Mouse (Mus musculus) frontal cortex, postnatal 25 days (tissue): ENCODE data around the gene Sypl.

ENCODE experiments used
- DNase-seq, 2 experiments: peaks; one replicate each; pipeline ENCODE4 v3.0.0; 2022; ENCODE audit warnings: low spot score in 2 of 2

Sypl gene

DNA sequence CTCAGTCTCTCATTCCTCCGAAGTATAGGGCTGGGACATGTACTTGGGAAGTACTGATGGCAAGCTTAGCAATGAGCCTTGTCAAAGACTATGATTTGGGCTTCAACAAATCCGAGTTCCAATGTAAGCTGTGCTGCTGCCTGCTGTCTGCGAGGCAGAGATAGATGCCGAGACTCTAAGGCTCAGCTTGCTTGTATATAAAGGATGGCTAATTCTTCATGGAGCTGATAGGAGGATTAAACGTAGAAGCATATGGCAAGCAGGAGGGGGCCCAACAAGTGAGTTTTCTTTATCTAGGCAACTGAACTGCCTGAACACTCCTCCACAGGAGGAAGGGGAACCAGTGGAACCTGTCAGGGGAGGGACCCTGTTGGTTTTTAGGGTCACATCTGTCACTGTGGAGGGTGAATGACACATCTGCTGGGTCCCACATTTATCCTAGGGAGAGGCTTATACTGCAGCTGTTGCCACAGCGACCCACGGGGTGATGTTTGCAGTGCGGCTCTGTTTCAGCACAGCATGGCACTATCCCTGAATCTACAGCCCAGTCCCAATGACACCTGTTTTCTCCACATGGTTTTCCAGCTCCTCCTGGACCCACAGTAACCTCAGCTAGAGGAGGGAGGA is 49.8 kb downstream of the Sypl start:
- DNase-seq: no peak

DNA sequence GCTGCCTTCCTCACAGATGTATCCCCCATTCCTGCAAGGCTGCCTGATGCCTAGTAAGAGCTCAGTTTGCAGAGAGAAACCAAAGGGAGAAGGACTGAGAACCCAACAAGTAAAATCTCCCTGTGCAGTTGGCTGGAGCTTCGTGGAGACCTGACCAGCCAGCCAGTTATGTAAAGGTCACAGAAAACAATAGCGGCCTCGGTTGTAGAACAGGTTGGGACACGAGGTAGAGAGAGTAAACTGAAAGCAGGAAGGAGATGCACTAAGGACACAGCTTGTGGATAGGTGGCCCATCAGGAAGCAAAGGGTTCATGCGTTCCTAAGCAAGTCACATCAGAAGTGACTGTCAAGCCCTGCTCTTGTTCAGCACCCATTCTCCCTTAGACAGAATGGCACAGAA is 52.2 kb downstream of the Sypl start:
- no peak for DNase-seq

DNA sequence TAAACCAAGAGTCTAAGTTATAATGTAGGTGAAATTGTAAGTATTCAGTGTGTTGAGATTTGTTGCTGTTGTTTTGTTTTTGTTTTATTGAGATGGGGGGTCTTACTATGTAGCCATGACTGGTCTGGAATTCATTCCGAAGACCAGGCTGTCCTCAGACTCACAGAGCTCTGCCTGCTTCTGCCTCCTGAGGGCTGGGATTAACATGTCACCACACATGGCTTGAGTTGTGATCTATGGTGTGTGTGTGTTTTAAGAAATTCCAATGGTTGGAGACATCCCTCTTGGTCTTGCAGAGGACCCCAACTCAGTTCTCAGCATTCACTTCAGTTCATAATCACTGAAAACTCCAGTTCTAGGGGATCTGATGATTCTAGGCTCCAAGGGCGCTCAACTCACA is 53.5 kb downstream of the Sypl start:
- DNase-seq: no peak

DNA sequence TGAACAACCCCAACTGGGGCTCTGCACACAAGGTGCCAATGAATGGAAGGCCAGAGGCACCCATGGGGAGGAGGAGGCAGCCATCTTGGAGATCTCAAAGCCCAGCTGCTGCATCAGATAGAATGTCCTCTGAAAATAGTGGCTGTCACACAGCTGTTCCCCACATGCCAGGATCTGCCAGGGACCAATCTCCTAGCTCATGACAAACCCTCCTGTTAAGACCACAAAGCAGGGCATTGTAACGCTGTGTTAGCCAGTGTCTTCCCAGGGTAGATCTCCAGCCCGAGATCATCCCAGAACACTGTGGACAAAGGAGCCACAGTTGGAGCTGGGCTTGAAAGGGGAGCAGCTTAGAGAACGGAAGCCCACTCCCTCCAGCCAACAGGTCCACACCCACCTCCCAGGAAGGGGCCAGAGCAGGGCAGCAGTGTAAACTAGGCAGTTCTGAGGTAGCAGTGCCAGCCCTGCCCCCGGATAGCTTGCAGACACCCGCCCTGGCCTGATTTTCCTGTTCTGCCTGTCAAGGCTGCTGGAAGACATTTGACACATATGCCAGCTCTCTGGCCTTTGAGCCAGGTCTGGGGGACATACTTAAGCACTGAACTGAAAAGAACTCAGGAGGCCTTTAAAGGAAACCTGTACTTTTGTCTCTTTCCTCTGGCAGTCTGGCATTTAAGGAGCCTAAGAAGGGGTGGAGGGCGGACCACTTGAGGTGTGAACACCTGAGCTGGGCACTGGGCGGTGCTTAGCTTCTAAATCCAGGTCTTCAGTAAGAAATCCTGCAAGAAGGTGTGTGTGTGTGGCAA is 54.8 kb downstream of the Sypl start:
- no peak for DNase-seq

DNA sequence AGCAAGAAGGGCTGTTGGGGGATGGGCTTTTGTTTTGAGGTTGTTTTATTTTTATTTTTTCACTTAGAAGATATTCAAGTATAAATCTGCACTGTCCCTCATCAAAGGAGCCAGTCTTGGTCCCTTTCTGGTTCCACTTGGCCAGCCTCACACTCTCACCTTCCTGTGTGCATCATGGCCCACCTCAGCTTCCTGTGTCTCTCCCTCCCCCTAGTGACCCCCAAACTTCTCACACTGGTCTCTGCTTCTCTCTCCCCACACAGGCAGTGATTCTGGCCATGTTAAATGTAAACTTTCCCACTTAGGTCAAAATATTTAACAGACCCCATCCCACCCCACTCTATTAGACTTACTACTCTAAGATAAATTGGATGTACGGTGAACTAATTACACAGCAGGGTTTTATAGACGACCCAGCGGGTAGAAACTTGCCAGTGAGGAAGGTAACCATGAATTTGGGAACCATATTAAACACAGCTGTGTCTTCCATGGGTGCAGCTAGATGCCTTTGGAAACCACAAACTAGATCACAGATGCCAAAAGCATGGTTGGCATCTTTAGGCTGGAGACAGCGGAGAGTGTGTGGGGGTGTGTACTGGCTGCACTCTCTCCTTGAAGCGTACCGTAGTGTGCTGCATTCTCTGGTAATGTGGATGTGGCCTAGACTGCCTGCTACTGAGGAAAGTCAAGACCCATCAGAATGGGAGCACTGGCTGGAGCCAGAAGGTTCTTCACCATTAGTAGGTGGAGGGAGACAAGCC is 55.7 kb downstream of the Sypl start:
- DNase-seq: no peak

DNA sequence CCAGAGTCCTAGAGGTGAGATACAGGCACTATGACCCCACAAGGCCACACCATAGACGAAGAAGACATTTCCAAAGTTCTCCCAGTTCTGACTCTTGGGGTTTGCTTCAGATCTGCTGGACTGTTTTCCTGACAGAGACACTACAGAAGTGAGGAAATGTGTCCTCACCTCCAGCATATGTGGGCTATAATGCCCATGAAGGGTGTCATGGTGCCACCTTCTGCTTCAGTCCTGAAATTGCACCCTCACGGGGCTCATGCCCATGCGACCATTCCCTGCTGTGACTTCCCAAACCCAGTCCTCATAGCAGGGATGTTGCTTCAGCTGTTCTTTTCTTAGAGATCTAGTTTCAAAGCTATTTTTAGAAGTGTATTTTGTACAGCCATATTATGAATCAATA is 56.3 kb downstream of the Sypl start:
- no peak for DNase-seq

DNA sequence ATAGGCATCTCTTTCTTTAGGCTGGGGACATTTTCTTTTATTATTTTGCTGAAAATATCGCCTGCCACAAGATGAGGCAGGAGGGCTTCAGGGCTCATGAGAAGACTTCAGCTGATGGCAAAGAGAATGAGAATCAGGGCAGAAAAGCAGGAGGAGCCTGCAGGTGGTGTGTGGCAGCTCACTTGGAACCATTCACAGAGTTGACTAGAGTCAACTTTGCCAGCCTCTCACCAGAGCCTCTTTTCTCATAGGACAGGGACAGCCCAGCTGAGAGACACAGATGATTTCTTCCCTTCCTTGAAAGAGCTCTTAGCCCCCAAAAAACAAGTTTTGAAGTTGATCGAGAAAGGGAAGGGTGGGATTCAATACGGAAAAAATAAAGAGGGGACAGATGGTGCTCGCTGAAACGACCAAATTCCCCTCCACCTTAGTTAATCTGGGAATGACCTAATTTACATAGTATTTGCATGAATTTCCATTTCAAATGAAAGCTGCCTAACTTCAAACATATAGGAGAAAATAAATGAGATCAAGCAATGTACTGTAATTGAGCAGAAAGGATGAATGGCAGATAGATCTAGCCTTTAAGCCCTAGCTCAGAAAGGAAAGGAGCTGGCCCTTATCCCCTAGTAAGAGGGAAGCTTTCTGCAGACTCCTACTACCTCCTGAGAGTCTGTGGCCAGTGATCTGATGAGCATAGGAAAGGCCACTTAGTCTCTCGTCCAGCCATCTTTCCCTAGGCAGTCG is 60.5 kb downstream of the Sypl start:
- no peak for DNase-seq

DNA sequence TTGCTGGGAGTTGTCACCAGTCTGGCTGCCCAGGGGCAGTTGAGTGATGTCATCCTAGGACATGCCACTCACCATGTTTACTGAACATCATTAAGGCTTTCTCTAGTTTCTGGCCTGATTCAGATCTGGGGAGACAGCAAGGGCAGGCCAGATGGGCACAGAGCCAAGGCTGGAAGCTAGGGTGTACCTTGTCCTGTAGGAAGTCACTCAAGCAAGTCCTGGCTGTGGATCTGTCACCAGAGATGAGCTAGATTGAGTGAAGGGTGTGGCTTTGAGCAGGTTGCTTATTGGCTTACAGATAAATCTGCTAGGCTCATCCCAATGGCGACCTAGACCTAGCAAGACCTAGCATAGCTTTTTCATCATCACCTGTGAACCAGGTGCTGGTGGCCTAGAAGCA is 61.4 kb downstream of the Sypl start:
- DNase-seq: no peak

DNA sequence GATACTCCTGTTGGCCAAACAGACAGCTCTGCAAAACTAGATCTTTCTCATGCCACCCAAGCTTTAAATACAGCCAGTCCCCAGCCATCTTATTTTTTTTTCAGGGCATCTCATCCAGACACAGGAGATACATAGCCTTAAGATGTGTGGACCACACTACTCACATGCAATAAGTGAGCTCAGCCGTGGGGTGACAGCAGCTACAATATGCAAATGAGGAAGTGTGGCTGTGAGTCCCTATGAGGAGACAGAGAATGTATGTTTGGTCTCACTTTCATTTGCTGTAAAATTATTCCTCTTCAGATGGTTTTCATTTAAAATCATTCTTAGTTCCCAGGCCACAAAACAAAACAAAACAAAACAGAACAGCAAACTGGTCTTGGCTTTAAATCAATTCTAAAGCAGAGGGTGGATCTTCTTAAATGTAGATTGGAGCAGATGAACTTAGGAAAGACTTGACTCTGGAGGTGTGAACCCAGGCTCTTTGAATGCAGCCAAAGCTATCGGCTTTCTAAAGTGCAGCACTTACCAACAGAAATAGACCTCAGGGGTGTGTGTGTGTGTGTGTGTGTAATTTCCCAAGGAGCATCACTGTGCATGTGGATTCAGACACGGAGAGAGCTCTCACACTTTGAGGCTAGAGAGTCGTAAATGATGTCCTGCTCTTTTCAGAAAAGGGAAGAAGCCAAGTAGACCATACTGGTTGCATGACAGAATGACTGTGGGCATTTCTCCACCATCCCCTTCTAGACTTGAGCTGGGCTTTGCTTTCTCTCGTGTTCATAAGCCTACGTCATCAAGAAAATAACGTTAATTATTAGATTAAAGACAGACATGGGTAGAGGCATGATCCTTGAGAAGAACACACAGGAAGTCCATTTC is 63.4 kb downstream of the Sypl start:
- DNase-seq: no peak

DNA sequence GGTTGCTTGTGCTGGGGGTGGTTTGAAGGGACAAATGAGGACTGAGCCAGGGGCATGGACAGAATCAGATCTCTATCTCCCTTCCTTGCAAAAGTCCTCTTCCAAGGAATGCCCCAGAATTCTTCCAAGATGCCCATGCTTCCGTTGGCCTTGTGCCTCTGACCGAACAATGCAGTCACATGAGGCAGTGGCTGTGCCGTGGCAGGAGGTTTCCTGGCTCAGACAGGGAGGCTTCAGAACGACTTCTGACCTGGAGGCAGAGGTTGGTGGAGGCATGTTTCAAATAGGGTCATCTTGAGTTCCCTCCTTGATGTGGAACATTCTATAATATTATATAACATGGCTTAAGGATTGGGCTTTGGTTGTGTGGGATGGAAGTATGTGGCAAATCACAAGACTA is 64.9 kb downstream of the Sypl start:
- DNase-seq: no peak

DNA sequence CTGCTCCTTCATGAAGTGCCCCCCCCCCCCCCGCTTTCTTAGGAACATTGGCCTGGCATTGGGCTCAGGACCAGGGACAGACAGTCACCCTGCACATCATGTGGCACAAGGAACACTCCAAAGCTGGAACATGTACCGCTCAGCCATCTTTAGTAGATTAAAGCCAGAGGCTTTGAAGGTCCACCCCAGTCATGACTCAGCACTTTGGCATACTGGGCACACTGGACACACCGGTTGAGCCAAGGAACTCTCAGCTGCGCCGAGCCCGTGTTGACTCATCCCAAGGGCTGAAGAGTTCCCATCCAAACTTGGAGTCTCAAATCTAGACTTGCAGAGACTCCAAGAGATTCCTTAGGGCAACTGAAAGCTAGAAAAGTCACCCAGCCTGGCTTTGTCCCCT is 66.3 kb downstream of the Sypl start:
- no peak for DNase-seq

DNA sequence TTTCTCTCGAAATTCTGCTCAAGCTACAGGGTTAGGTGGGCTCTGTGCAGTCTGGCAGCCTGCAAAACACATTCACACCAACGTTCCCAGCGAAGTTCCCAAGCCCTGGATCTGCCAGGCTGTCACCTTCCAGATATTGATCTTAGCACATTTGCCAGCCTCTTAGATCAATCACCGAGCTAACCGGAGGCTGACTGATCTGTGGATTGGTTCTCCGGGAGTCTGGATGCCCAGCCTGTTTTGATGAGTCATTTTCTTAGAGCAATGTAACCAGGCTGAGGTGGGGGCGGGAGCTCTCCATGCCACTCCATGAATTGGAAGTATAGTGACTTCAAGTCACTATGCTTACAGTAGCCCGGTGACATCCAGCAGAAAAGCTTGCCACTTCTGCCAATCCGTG is 67.4 kb downstream of the Sypl start:
- DNase-seq: no peak

DNA sequence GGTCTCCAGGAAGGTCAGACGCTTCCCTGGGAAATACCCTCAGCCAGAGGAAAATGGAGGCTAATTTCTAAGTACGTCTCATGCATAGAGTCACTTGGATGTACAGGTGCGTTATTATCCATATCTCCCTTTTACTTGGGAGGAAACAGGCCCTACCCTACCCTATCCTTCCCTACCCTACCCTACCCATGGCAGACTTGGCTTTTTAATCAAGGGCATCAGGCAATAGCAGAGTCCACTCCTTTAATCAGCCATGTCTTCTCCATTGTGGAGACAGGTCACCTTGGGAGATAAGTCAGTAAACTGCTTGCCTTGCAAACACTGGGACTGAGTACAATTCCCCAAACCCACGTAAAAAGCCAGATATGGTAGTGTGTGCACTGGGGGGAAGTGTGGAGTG is 68.1 kb downstream of the Sypl start:
- DNase-seq: no peak

DNA sequence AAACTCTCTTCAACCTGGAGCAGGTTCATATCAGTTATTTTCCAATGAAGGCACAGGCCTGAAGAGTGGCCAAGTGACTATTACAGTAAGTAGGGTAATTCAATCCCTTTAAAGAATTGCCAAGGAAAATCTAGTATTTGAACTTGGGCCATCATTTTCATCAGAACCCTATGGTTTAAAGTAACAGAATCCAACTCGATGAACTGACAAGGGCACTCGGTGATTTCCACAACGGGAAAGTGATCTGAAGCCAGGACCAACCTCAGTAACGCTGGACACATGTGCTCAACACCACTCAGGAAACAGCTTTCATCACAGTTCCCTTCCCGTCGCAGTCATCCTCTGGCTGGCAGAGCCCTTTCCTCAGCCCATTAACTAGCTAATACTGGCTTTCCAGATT is 70.8 kb downstream of the Sypl start:
- DNase-seq: no peak

DNA sequence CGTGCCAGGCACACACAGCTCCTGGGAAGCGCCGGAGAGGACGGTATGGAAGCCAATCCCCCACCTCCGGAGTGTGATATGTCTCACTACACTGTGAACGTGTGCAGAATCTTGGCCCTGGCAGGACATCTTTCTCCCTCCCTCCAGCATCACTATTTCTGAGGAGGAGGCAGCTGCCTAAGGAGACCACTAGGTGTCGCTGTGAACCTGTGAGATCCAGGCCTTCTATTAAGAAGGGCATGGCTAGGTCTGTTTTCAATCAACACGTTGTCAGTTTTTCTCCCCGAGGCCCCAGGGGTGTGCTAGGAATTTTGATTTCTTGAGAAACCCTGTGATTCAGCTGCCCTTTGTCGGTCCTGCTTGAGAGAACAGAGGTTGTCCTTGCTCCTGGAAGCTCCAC is 73.4 kb downstream of the Sypl start:
- DNase-seq: peak in 1 of 2 experiments; percentile 66

DNA sequence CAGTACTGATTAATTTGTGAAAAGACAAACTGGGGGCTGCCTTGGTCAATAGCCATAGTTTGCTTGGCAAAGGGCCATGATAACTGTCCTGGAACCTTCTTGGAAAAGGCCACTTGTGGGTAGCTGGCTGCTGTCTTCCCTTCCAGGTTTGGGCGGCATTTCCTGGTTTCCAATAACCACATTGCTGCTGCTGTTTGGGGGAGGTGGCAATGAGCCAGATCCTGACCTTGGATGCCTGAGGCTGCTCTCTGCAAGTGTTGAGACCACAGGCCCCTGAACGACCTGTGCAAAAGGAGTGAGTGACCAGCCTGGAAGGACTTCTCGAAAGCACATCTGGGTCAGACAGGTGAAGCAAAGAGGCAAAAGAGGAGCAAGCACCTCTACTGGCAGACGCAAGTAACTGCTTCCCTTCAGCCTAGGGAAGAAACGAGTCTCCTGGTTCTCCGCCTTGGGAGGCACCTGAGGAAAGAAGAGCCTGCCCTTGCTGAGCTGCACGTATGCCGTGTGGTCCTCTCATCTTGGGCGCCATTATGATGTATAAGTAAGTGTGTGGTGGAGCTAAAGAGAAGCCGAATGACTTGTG is 74.5 kb downstream of the Sypl start:
- no peak for DNase-seq

DNA sequence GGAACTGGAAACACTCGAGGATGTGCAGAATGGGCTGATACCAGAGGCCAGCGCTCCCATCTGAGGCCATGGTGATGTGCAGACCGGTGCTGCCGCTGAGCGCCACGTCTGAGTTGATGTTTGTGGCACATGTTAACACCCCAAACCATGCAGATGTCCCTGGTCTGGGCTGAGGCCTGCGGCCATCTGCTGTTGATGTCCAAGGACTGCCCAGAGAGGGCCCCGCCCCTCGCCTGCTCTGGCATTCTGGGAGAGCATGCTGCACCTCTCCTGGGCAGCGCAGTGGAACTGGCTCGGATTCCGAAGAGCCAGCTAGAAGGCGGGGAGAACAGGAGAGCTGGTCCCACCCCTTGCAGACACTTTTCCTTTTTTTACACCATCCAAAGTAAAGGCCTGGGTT is 75.0 kb downstream of the Sypl start:
- no peak for DNase-seq
